Mouse (Mus musculus): ENCODE results near the gene Nkiras1. TPM values are rescaled to one million over a fixed set of nuclear protein-coding genes. Genes with fewer than 3 reads are reported as not detected.

Gene Nkiras1
- polyA plus RNA-seq (2021; fragmentation: Nextera tagmentation), result 119 and 131 TPM in 2 replicates
- long read RNA-seq, experiment 1, full-length matches to known transcripts, result 173 of 201 reads
- long read RNA-seq, experiment 1, partial matches to known transcripts, result 20 of 201 reads
- long read RNA-seq, experiment 1, other reads (novel, unspliced or antisense), result 8 of 201 reads
- long read RNA-seq, experiment 2, full-length matches to known transcripts, result 149 of 168 reads
- long read RNA-seq, experiment 2, partial matches to known transcripts, result 3 of 168 reads
- long read RNA-seq, experiment 2, other reads (novel, unspliced or antisense), result 16 of 168 reads

GRCm38 (mm10) chr14:18270529-18271441, at the start of gene Nkiras1, which contains the start of gene Rpl15:
Gene Nkiras1 (plus strand): TSS chr14:18271136.
Gene Rpl15 (minus strand): TSS chr14:18271391.

GRCm38 (mm10) chr14:18238750-18239731, 31.9 kb upstream of the Nkiras1 start, which contains the start of gene Nr1d2:
Gene Nr1d2 (minus strand): TSS chr14:18239127.

GRCm38 (mm10) chr14:18331693-18332131, 60.8 kb downstream of the Nkiras1 start, which contains the start of gene Ube2e1:
Gene Ube2e1 (minus strand): TSS chr14:18331859.

Other genes with a start within 250 kb of the Nkiras1 start
- 13.0 and 18.1 TPM in 2 replicates for gene Nr1d2, start 32.0 kb upstream of the Nkiras1 start, polyA plus RNA-seq (2021; fragmentation: Nextera tagmentation)
- 698 and 754 TPM in 2 replicates for gene Rpl15, start 255 bp downstream of the Nkiras1 start, polyA plus RNA-seq (2021; fragmentation: Nextera tagmentation)
- gene Ube2e1, start 60.7 kb downstream of the Nkiras1 start, polyA plus RNA-seq (2021; fragmentation: Nextera tagmentation), result 29.7 and 35.1 TPM in 2 replicates